Mouse (Mus musculus) lung, postnatal 0 days (tissue): ENCODE measurements around the gene Hoxb2.

Experiments
- CTCF ChIP-seq: IDR thresholded peaks from 2 replicates; pipeline ENCODE4 v1.5.1; 2016; ENCODE audit warnings: antibody characterized with exemption, mild to moderate bottlenecking
- EP300 ChIP-seq: IDR thresholded peaks from 2 replicates; pipeline ENCODE4 v1.6.1; 2016; ENCODE audit warnings: antibody characterized with exemption, mild to moderate bottlenecking, control low read depth

DNA sequence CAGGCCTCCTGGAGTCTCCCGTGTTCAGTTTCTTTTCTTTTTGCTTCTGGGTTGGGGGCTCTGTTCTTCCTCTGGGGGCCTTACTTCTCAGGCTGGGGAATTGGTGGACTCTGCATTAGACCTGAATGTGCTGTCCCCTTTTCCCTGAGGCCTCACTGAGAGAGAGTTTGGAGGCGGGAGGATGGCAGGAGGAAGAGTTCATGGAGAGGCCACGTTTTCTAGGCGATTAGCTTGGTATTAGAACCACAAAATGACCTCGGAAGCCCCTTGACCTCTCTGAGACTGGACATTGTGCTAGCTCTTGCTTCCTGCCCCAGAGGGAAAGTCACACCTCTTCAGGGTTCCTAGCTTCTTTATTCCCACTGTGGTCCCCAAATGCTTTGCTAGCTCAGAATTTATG is 26.2 kb upstream of the Hoxb2 start:
- TF ChIP-seq CTCF (no peak), EP300 (no peak)
